Mouse (Mus musculus) duodenum, adult 2 months (tissue): ENCODE measurements around the gene Sox3. TPM values are rescaled to one million over a fixed set of nuclear protein-coding genes. Genes with fewer than 3 reads are reported as not detected.

Experiments used
- polyA plus RNA-seq: library from polyadenylated mRNA; depleted of rRNA; stranded (reverse); fragments of >200 nt; gene quantifications from 2 replicates; pipeline ENCODE4 v1.2.3, GENCODE M21; 2012; ENCODE audit warnings: low replicate concordance; rRNA removed

The Sox3 gene
- polyA plus RNA-seq: 0.08 TPM in 1 of 2 replicates, not detected in the other

DNA sequence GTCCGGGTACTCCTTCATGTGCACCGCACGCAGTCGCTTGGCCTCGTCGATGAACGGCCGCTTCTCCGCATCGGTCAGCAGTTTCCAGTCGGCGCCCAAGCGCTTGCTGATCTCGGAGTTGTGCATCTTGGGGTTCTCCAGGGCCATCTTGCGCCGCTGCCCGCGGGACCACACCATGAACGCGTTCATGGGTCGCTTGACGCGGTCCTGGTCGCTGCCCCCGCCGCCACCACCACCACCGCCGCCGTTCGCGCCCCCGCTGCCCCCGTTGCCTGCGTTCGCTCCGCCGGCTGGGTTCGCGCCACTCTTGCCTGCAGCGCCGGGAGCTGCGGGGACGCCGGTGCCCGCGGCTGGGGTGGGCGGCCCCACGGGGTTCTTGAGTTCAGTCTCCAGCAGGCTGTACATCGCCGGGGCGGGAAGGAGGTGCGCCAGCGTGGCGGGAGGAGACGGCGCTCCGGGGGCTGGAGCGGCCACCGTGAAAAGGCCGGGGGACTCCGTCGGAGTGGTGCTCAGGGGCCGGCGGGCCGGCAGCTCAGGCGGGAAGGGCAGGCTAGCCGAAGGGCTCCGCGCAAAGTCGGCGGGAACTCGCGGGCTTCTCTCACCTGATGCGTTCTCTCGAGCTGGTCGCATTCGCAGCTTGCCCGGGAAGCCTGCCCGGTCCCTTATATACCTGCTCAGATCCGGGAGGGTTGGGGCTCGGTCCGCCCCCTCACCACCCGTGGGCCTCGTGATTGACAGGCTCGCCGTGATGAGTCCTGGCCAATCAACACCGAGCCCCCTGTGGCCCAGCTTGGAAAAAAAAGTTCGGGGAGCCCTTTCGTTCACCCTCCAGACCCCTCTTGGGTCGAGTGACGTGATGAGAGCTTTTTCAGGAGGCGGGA, at the start of gene Sox3:
TSS of gene Sox3 (minus strand) at position 630 of the 881 bp plus-strand sequence.

